Mouse (Mus musculus) ES-E14 (cell line): ENCODE measurements around the gene Adcy5. TPM values are rescaled to one million over a fixed set of nuclear protein-coding genes. Genes with fewer than 3 reads are reported as not detected.

Experiments
- DNase-seq: peaks from one replicate; pipeline ENCODE4 v3.0.0-alpha.2; 2013; ENCODE audit warnings: low read depth, low spot score
- H3K27ac ChIP-seq: 2 replicates; pipeline ENCODE4 v1.5.1; 2012; ENCODE audit warnings: low read depth, mild to moderate bottlenecking, low read length, moderate library complexity, mixed read lengths; ENCODE audit not compliant: poor library complexity, insufficient read depth, severe bottlenecking
- H3K36me3 ChIP-seq: 2 replicates; pipeline ENCODE4 v1.6.1; 2012; ENCODE audit warnings: mild to moderate bottlenecking, low read length, moderate library complexity, mixed read lengths; ENCODE audit not compliant: control insufficient read depth, poor library complexity, insufficient read depth, severe bottlenecking
- H3K4me1 ChIP-seq, 2 experiments: fragments of 150-350 bp in 1 of 2; sonication (generic) in 1 of 2; 2 replicates each; pipeline ENCODE4 v1.6.1; 2012; ENCODE audit warnings: low read length in 2 of 2, mild to moderate bottlenecking in 1 of 2, mixed read lengths in 1 of 2; ENCODE audit not compliant: control insufficient read depth in 2 of 2, insufficient read depth in 2 of 2, poor library complexity in 1 of 2
- H3K4me3 ChIP-seq, 2 experiments: fragments of 150-350 bp in 1 of 2; sonication (generic) in 1 of 2; 2 replicates each; pipeline ENCODE4 v1.5.1; 2012; ENCODE audit warnings: low read length in 2 of 2, low read depth in 1 of 2, mild to moderate bottlenecking in 1 of 2, mixed read lengths in 1 of 2; ENCODE audit not compliant: insufficient read depth in 1 of 2, poor library complexity in 1 of 2, severe bottlenecking in 1 of 2
- H3K9ac ChIP-seq: 2 replicates; pipeline ENCODE4 v1.6.1; 2012; ENCODE audit warnings: low read depth, mild to moderate bottlenecking, low read length, mixed read lengths; ENCODE audit not compliant: poor library complexity, insufficient read depth, severe bottlenecking
- H3K9me3 ChIP-seq: fragments of 150-350 bp; sonication (generic); 2 replicates; pipeline ENCODE4 v1.6.1; 2012; ENCODE audit warnings: low read depth, mild to moderate bottlenecking, low read length; ENCODE audit not compliant: control insufficient read depth, insufficient read depth
- CHD2 ChIP-seq: IDR thresholded peaks from 2 replicates; pipeline ENCODE4 v1.6.1; 2014; ENCODE audit warnings: mild to moderate bottlenecking, low read depth, low read length, inconsistent platforms
- HCFC1 ChIP-seq: IDR thresholded peaks from 2 replicates; pipeline ENCODE4 v1.6.1; 2012; ENCODE audit warnings: low read length, inconsistent platforms, borderline replicate concordance; ENCODE audit not compliant: insufficient read depth
- MAFK ChIP-seq: IDR thresholded peaks from 2 replicates; pipeline ENCODE4 v1.6.1; 2014; ENCODE audit warnings: mild to moderate bottlenecking, low read depth, low read length, inconsistent platforms; ENCODE audit not compliant: insufficient read depth
- ZC3H11A ChIP-seq: IDR thresholded peaks from 2 replicates; pipeline ENCODE4 v1.6.1; 2012; ENCODE audit warnings: low read depth, mild to moderate bottlenecking, inconsistent platforms, low read length, borderline replicate concordance
- ZNF384 ChIP-seq: IDR thresholded peaks from 2 replicates; pipeline ENCODE4 v1.6.1; 2012; ENCODE audit warnings: low read depth, low read length, inconsistent platforms
- in situ Hi-C, 2 experiments: fragments of 600-800 bp; cut with MboI; formaldehyde crosslinking; loops; one replicate each; pipeline ENCODE4 v1.15.1; 2025; ENCODE audit warnings: low sequenced_read_pairs in 2 of 2, inconsistent platforms in 1 of 2; ENCODE audit not compliant: unreplicated experiment in 2 of 2
- total RNA-seq: library from RNA; depleted of rRNA; stranded (reverse); fragments of 300-350 nt; gene quantifications from 2 replicates; pipeline ENCODE4 v1.2.3, GENCODE M21; 2012

The Adcy5 gene
- total RNA-seq, 1 experiment: 0.85 TPM

DNA sequence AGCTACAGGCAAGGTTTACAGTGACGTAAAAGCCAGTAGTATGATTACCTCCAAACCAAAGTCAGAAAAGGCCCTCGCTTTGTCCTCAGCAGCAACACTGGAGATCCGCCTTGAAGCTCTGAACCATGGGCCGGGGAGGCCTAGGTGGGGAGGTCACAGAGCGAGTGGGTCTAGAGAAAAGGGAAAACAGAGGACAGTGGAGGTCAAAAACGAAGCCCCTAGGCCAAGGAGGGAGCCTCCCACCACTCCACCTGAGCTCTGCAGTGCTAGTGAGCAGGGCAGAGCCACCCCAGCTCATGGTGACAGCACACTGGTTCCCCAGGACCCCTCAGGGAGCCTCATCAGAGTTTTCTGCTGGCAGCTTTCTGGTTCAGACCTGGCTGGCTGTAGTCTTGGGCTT lies 153.3 kb downstream of the Adcy5 start:
- no peak overlapping the region for H3K9ac ChIP-seq
- H3K9me3 ChIP-seq: no peaks in the 10 kb centered on the region
- no peak overlapping the region for H3K27ac ChIP-seq
- H3K4me3 ChIP-seq: no peak overlapping the region
- no peaks in the 10 kb centered on the region for H3K36me3 ChIP-seq
- in situ Hi-C loops: no loop called here
- no peak for DNase-seq
- no peaks in the 10 kb centered on the region for H3K4me1 ChIP-seq
- no peak for TF ChIP-seq ZC3H11A
- TF ChIP-seq ZNF384: no peak
- TF ChIP-seq CHD2: no peak
- TF ChIP-seq MAFK: no peak
- TF ChIP-seq HCFC1: no peak

DNA sequence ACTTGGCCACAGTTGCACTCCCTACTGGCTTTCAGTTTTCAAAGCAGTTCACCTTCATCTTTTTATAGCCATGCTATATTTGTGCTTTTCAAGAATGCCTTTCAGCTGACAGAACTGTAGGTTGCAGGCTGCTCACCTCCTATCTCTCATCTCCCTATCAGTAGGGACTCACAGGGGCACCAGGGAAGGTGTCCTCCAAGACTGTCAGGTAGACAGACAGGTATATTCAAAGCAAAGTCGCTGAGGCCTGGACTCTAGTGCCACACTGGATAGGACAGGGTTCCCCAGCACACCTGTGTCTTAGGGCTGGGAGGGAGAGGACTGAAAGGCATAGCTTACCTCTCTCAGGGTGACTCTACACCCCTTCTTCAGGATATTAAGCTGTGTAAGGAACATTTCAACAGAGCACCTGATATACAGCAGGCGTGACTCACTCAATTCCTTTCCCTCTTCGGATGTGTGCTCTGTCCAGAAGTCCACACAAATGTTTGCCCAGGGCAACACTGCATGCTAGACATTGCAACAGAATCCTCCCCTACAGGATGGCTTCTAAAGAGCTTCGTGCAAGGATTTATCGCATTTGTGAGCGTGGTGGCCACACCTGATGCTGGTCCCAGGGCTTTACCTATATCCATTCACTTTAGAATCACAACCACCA lies 153.9 kb downstream of the Adcy5 start:
- no peaks in the 10 kb centered on the region for H3K4me1 ChIP-seq
- H3K9me3 ChIP-seq: no peaks in the 10 kb centered on the region
- in situ Hi-C loops: no loop called here
- TF ChIP-seq CHD2: no peak
- H3K27ac ChIP-seq: no peak overlapping the region
- DNase-seq: no peak
- H3K4me3 ChIP-seq: no peak overlapping the region
- no peak overlapping the region for H3K9ac ChIP-seq
- H3K36me3 ChIP-seq: no peaks in the 10 kb centered on the region

DNA sequence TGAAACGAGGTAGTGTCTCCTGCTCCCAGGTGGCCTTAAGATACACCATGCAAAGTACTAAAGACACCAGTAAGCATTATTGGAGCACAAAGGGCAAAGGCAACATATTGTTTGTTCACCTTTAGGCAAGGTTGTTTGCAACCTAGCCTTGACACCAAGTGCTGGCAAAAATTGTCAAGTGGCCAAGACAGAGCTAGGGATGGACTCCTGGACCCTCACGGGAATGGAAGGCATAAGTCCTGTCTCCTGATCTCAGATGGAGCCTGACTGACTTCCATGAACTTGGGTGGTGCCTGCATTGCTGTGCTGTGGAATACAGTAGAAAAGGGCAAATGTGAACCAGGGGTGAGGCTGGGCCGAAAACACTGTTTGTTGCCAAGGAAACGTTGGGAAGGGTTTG lies 155.0 kb downstream of the Adcy5 start:
- no peaks in the 10 kb centered on the region for H3K9me3 ChIP-seq
- no peaks in the 10 kb centered on the region for H3K4me1 ChIP-seq
- H3K27ac ChIP-seq: no peak overlapping the region
- no peak overlapping the region for H3K9ac ChIP-seq
- DNase-seq: no peak
- no peak overlapping the region for H3K4me3 ChIP-seq
- peaks cover 2% of the 10 kb centered on the region; the same call in 1 of the 2 replicates for H3K36me3 ChIP-seq
- TF ChIP-seq CHD2 (no peak), ZNF384 (no peak), ZC3H11A (no peak), HCFC1 (no peak), MAFK (no peak)
- in situ Hi-C loops: no loop called here

DNA sequence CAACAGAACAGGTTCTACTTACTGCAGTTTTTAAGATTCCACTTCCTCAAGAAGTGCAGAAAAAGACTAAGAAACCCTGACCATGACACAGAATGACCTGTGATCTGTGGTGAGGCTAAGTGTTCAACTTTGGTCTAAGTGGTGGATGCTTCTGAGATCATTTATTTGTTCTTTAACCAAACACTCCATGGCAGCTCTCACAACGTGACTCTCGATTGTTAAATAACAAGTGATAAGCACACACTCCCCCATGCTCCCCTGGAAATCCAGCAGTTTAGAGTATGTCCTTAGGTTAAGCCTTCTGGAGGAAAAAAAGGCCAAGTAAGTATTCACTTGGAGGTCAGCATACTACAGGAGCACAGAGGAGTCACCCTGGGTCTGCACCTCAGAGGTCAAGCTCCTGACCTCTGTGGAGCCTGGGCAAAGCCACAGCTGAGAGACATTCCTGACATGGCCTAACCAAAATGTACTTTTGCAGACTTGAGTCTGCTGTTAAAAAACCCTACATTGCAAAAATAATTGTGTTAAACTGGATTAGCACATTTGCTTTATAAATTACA lies 156.0 kb downstream of the Adcy5 start:
- Histone ChIP-seq H3K4me3 (no peak overlapping the region), H3K36me3 (peaks cover 2% of the 10 kb centered on the region; the same call in 1 of the 2 replicates), H3K9ac (no peak overlapping the region), H3K9me3 (no peaks in the 10 kb centered on the region), H3K27ac (no peak overlapping the region), H3K4me1 (no peaks in the 10 kb centered on the region)
- DNase-seq: no peak
- TF ChIP-seq ZC3H11A (no peak), ZNF384 (no peak), CHD2 (no peak), MAFK (no peak), HCFC1 (no peak)
- in situ Hi-C loops: no loop called here
